Mouse (Mus musculus) c-Kit-positive CD71-positive TER-119-positive erythroid progenitor cells, embryonic 14.5 days (primary cell): ENCODE results near the gene Wbp2nl.

Source experiments
- DNase-seq: peaks from one replicate; pipeline ENCODE4 v3.0.0-alpha.2; 2013; ENCODE audit warnings: low spot score

The Wbp2nl gene

DNA sequence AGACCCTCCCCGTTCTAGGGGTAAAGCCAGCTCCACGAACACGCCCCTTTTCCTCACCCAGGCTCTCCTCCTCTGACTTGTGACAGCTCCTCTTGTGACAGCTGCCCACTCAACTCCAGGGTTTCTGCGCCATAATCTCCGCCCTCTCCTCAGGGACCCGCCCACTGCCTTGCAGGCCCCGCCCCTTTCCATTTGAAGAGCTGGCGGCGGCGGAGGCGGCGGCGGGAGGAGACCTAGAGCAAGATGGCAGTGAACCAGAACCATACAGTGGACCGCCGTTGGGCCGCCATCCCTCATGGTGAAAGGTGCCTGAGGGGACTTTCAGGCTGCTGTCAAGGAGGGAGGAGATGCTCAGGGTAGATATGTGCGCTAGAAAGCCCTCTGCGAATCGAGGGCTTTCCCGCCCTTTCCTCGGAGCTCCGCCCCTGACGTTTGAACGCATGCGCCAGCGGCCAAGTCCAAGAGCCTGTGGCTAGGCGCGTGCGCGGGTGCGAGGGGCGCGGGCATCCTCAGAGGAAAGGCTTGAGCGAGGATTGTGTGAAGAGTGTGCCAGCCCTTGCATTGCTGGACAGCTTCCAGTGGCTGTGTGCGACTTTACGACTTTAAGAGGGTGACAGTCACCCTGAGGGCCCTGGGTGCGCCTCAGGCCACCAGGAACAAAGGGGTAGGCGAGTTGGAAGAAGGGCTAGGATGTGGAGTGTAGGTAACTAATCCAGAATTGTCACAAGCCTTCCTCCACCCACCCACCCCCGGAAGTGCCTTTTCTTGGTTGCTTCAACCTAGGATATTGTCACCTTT is at the start of gene Wbp2nl:
Gene Wbp2nl, plus strand, starts transcription at position 191 of the 798 bp plus-strand sequence.
- DNase-seq: no peak

DNA sequence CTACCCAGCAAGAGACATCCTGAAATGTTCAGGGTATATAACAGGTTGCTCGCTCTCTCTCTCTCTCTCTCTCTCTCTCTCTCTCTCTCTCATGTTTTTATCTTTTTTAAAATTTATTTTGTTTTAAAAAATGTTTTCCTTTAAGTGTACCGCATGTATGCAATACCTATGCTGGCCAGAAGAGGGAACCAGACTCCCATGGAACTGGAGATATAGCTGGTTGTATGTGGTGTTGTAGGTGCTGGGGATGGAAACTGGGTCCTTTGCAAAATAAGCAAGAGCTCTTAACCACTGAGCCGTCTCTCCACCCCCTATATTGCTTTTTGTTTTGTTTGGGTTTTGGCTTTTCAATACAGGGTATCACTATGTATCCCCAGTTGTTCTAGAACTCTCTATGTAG is 47.2 kb upstream of the Wbp2nl start:
- no peak for DNase-seq

DNA sequence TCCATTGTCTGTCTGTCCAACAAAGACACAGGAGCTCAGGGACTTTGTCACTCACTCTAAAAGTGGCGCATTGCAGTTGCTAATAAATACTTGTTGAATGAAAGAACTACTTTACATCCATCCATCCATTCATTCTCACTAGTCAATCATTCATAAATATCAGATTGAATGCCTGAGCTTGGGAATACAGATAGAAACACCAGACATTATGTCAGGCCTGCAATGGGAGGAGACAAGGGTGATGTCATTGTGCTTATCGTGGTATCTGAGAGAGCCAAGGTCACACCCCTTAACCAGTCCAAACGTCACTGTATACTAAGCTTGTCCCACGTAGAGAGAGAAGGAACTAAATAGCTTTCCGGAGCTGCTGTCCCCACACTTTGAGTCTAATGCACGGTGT is 46.7 kb upstream of the Wbp2nl start, which contains the start of gene 1500009C09Rik:
Gene 1500009C09Rik, plus strand, starts transcription at position 301 of the 400 bp plus-strand sequence.
- DNase-seq: no peak

DNA sequence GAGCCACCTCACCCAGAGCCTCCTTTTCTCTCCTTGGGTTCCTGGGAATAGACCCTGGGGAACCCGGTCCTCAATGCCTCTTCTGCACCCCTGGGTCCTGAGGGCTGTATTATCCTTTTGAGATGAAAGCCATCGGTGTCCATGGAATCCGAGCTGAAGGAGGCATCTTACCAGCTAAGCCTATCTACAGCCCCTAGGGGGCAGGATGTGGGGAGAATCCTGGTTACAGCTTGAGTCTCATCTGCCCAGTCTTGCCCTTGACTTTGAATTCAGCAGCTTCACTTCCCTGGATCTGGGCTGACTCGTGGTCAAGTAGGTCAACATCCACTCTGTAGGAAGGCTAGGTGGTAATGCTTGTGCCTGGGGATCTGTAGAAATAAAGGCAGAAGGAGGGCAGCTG is 43.5 kb upstream of the Wbp2nl start:
- no peak for DNase-seq

DNA sequence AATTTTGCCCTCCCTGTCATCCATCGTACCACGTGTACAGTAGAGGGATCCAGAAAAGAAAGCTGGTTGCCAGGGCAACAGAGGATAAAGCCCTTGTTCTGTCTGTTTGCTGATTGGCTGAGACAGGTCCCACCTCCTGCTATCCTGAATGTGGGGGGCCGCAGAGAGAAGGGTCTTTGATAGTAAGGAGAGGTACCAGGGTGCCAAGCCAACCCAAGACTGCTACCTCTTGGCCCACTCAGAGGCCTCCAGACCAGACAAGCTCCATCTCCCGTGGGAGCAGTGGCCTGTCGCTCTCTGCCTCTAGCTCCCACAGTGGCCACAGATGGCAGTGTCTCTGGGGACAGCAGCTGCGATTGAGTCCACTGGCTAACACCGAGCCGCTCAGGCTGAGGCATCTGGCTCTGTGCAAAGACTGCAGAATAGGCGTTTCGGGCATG is 42.8 kb upstream of the Wbp2nl start:
- no peak for DNase-seq

DNA sequence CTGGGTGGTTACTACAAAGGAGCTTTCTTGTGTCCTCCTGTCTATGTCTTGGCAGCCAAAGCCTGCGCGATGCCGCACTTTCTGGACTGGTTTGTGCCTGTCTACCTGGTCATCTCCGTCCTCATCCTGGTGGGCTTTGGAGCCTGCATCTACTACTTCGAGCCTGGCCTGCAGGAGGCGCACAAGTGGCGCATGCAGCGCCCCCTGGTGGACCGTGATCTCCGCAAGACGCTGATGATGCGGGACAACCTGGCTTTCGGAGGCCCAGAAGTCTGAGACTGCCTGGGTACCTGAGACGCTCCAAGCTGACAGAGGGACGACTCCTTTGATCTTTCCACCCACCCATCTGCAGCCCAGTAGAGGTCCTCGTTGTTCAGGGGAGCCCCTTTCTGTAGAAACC is 39.2 kb upstream of the Wbp2nl start:
- peak; percentile 62 for DNase-seq

DNA sequence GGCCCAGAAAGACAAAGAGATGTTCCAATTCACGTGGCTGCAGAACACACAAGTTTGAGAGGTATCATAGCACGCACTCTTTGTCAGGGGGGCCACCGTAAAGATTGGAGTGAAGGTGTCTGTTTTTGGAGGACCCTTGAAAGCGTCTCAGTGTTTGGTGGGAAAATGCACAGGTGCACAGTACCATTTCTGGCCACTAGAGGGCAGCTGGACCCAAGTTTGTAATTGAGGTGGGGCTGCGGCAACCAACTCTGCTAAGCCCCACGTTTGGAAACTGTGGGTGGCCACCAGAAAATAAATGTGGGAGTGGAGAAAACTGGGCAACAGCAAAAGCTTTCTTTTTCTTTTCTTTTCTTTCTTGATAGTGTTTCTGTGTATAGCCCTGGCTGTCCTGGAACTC is 32.4 kb upstream of the Wbp2nl start:
- DNase-seq: peak; percentile 55

DNA sequence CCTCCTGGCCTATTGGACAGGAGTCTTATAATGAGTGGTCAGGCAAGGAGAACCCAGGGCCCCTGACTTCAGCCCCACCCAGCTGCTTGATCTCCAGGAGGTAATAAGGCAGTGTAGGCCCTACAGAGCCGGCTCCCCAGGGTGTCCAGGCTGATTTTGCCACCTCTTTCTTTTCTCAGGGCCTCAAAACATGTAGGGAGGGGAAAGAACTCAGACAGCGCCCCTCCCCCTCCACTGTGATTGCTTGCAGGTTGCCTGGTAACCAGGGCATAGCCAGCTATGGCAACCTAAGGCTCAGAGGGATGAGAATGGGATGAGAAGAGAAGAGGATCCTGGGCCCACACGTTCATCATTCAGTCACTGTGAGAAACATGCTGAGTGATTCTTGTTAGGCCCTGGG is 30.6 kb upstream of the Wbp2nl start:
- DNase-seq: no peak

DNA sequence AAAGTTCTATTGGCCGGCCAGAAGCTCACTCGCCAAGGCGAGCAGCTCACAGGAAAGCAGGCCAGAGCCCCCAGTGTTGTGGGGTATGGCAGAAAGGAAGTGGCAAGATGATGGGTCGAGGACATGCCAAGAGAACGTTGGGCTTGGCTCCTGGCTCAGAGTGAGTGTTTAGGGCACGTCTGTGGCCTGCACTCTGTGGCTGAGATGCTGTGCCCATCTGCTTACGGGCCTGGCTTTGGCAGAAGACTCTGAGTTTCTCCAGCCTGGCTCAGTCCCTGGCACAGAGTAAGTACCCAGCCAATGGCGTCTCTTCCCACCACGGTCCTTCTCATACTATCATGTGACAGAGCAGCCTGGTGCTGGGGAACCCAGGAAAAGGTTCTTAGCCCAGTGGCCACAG is 30.0 kb upstream of the Wbp2nl start:
- DNase-seq: no peak

DNA sequence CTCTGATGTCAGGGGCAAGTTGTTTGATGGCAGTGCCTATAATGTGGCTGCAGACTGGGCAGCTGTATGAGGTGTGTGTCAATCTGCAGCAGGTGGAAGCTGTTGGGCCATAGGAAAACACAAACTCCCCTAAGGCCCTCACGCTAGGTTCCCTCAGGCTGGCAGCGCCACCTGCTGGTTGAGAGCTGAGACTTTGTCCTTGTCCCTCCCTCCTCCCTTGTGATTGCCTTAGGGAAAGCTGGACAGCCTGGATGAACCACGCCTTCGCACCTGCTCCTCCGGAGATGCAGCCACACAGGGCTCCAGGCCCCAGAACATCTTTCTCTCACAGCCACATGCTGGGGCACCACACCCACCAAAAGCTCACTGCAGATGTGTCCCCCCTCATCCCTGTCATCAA is 27.6 kb upstream of the Wbp2nl start:
- peak; percentile 51 for DNase-seq

DNA sequence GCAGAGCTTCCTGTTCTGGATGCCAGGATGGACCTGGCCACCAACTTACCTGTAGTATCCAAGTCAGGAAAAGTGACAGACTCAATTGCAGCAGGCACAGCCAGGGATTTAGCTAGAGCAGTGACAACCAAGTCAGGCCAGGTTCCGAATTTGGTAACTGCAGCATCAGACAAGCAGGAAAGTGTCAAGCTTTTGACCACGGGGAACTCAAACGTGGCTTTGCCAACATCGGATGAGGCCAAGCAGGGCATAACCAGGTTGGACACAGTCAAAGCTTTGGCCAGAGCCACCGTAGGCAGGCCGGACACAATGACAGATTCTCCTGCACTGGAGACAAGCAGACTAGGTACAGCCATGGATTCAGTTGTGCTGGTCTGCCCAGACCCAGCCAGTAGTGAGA is 26.5 kb upstream of the Wbp2nl start:
- no peak for DNase-seq

DNA sequence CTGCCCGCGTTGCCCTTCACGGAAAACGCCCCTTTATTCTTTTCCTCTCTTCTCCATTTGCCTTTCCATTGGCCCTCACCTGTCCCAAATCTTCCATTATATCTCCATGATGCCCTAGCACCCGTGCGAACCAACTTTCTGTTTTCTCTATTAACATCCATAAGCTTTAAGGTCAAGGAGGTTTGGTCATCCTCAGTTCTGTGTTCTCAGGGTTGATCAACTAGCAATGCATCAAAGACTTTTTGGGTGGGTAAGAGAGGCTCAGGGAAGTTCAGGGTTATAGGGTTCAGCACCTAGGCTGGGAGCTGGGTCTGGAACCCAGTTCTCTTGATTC is 24.2 kb upstream of the Wbp2nl start, which contains the start of gene Sept3:
Gene Sept3, plus strand, starts transcription at position 301 of the 334 bp plus-strand sequence.
- DNase-seq: no peak

DNA sequence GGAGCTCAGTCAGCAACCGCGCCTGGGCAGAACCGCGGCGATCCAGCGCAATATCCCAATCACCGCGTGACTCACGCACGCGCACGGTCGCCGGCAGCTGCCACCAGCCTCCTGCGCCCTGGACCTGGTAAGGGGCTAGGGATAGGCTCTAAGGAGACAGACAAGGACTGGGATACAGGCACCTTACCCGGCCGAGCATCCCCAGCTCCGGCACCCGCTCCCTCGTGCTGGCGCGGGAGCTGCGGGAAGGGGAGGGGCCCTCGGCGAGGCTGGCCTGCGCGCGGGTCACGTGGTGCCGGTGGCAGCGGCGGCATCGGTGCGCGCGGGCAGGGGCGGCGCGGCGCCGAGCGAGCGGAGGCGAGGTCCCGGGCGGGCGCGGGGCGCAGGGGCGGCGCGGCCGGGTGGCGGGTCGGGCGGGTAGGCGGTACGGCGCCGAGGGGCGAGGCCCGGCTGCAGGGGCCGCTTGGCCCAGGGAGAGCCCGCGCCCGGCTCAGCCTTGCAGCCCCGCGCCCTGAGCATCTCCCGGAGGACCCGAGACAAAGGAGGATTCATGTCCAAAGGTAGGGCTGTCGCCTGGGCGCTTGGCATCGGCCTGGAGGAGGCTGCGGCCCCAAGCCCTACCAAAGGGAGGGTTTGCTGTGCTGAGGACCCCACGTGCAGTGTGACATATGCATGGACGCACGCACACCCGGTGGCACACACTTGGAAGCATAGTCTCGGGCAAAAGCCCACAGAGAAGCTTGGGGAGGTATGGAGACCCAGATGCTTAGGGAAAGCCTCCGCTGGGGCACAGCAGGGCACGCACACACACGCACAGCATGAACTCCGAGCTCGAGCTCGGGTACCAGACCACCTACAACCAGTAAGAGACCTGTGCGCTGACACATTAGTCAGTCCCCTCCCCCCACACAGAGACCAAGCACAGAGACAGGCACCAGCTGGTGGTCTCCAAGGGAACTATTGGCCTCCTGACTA is 23.5 kb upstream of the Wbp2nl start:
- no peak for DNase-seq

DNA sequence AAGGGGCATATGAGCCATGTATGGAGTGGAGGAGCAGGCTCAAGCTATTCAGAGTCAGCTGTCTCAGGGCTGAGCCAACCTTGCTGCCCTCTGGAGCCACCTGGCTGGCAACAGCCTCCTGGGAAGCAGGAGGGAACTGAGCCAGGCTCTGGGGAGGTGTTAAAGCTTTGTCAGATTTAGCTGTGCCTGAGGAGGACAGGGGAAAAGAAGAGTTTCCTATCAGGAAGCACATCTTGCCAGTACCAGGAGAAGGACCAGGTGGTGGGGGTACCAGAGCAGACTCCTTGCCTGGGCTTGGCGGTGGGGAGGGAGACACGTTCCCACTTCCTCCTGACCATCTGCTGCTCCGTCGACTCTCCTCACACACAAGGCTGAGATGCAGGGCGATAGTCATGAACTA is 21.2 kb upstream of the Wbp2nl start:
- no peak for DNase-seq

DNA sequence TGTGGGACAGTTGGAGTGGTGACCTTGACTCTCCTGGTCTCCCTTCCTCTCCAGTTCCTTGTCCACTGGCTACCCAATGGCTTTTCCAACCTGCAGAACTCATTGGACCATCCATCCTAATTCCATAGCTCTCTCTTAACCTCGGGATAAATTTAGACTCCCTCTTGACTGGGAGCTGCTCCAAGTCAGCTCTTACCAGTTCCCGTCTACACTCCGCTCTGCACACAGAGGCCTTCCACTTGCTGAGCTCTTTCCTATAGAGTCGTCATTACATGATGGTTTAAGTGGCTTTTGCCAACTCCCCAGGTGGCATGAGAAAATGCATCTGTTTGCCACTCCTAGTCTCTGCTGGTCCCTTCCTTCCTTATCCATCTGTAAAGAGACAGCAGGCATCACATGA is 18.1 kb upstream of the Wbp2nl start:
- DNase-seq: no peak

DNA sequence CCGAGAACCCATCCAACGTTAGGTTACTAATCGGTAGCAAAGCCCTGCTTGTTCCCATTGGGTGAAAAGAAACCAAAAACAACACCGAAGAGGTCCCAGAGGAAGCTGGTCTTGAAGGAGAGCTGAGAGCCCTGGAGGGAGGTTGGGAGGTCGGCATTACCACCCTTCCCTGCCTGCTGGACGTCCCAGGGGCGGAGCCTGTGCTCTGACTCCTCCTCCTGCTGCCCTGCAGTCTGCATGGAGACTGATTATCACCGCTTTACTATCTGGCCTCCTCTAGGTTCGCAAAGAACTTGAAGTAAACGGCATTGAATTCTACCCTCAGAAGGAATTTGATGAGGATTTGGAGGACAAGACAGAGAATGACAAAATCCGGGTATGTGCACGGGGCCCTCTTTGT is 12.6 kb upstream of the Wbp2nl start:
- DNase-seq: no peak

DNA sequence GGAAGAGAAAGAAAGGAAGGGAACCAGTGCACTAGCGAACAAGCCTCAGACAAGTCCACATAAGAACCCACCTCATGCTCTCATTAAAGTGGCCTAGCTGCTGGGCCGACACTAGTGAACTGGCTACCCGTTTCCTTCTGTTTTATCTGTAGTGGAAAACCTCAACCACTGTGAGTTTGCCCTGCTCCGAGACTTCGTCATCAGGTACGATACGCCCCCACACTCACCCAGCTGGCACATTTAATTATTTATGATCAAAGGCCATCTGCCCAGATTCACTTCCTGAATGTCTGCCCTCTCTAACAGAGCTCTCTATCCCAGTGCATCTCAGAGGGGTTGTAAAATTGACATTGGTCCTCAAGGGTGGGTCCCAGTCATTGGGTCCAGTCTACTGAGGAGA is 8.5 kb upstream of the Wbp2nl start:
- DNase-seq: no peak

DNA sequence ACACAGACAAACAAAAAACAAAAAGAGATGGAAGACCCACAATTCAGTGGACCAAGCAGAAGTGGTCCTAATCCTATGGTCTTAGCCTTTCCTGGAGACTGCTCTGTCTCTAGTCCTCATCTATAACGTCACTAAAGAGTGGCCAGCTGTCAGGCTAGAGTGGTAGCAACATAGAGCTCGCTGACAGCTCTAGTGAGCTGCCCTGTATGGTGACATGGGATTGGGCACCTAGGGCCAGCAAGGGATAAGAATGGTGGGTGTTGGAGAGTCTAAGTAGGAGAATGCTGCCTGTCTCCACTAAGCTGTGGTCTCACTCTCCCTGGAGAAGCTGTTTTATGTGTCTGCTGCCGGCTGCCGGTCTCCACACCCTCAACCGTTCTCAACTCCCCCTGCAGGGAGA is 5.9 kb upstream of the Wbp2nl start:
- DNase-seq: no peak

DNA sequence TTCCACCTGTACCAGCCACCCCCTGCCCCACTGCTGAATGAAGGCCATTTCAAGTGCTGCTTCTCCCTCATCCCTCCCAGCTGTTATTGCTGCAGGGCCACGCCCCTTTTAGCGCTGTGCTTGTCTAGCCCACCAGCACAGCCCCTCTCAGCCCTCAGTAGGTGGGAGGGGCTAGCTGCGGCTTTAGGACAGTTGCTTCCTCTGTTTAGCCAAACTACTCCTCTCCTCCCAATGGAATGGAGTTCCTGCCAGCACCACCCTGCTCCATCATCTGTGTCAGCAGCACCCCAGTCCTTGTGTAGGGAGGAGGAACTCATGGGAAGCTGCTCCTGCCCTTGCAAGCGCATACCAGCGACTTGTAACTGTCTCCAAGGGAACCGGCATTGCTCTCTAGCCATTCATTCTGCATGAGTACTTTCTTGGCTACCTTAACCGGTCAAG is 5.5 kb upstream of the Wbp2nl start:
- no peak for DNase-seq

DNA sequence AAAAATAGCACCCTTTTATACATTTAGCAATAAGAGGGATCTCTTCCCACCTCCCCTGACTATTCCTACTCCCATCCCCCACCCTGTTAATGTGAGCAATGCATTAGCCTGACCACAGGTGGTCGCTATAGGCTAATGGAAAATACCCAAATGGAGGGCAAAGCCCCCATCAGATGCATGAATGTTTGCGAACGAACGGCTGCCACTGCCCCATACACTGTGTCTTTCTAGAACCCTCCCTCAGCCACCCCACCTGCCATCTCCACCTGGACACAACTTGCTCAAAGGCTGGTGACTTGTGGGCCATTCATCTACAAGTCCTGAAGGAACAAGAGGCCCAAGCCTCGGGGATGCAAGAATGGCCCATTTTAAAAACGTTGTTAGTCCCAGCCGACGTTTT is 4.7 kb upstream of the Wbp2nl start:
- no peak for DNase-seq

DNA sequence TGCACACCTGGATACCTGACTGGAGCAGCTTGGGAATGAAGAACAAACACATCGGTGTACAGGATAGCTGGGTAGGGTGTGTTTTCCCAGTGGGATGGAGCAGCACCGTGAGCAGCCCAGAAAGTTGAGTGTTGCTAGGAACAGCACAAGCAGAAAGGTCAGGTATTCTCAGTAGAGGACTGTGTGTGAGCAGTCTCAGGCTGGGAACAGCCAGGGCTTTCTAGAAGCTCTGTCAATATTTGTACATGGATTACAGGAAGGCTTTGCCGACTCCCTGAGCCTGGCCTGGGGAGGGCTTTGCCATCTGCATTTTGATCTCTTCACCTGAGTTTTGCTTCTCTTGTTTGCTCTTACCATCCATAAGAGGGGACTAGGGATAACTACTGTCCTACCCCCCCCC is 8.4 kb downstream of the Wbp2nl start:
- DNase-seq: no peak

DNA sequence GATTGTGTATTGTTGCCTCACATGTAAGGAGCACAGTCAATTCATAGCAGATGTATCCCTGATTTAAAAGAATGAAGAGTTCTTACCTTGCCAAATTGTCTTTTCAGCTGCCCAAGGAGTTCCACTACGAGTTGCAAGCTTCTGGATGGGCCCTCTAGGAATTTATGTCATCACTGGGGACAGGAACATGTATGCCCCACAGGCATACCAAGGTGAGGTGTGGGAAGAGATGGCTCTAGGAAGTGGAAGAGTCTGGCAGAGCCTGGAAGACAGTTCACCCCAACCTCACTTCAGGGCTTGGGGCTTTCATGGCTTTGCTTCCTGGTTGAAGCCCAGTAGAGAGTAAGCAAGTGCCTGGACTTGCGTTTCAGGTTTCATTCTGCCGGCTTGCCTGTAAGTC is 9.7 kb downstream of the Wbp2nl start:
- no peak for DNase-seq

DNA sequence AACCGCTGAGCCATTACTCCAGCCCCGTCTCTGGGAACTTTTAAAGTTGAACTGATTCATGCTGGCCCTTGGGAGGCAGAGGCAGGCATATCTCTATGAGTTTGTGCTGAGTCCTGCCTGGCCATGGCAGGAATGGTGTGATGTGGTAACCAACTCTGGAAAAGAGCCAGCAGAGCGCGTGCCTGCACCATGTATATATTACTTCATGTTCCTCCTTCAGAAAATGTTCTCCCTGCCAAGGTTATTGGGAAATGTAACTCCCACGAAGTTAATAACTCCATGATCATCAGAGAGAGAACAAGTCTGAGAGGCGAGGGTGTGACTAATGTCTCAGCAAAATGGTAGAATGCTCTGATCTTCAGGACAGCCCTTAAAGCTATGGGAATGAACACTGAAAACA is 19.1 kb downstream of the Wbp2nl start:
- no peak for DNase-seq
